Mouse (Mus musculus): Measurements from ENCODE around the gene March6. TPM values are rescaled to one million over a fixed set of nuclear protein-coding genes. Genes with fewer than 3 reads are reported as not detected.

Gene March6
- polyA plus RNA-seq, 1 experiment from 2014 or later, result 42.4 TPM

GRCm38 (mm10) chr15:31413662-31414061, 117.2 kb downstream of the March6 start:
- Histone ChIP-seq H3K4me3 (ENCODE audit: low read length) (no peak overlapping the region), H3K27ac (ENCODE audit: low read depth, low read length) (no peak overlapping the region), H3K9ac (ENCODE audit: low read depth, low read length) (no peak overlapping the region), H3K4me1 (ENCODE audit: control insufficient read depth, insufficient read depth, low read length) (0 out of 2 replicates have a peak, but pooled peaks cover 3% of the 10 kb centered on the region), H3K9me3 (ENCODE audit: control insufficient read depth, low read length) (no peaks in the 10 kb centered on the region), H3K27me3 (ENCODE audit: control insufficient read depth, insufficient read depth, low read length) (no peaks in the 10 kb centered on the region), H3K4me2 (replicated peaks; ENCODE audit: low read depth, low read length) (no peak overlapping the region), H3K36me3 (ENCODE audit: control insufficient read depth, insufficient read depth, low read length) (no peaks in the 10 kb centered on the region)
- no peak for ATAC-seq (ENCODE audit: low FRiP score, low TSS enrichment)
- 88% methylated on average over 6 of the region's 6 CpGs for WGBS

GRCm38 (mm10) chr15:31412933-31413332, 117.9 kb downstream of the March6 start:
- H3K27ac ChIP-seq (ENCODE audit: low read depth, low read length), result no peak overlapping the region
- WGBS, result 44% methylated on average over 3 of the region's 3 CpGs

GRCm38 (mm10) chr15:31412436-31412835, 118.4 kb downstream of the March6 start:
- Histone ChIP-seq H3K4me1 (ENCODE audit: control insufficient read depth, insufficient read depth, low read length) (0 out of 2 replicates have a peak, but pooled peaks cover 3% of the 10 kb centered on the region), H3K27me3 (ENCODE audit: control insufficient read depth, insufficient read depth, low read length) (no peaks in the 10 kb centered on the region), H3K27ac (ENCODE audit: low read depth, low read length) (no peak overlapping the region), H3K9me3 (ENCODE audit: control insufficient read depth, low read length) (no peaks in the 10 kb centered on the region), H3K4me3 (ENCODE audit: low read length) (no peak overlapping the region), H3K9ac (ENCODE audit: low read depth, low read length) (no peak overlapping the region), H3K36me3 (ENCODE audit: control insufficient read depth, insufficient read depth, low read length) (no peaks in the 10 kb centered on the region), H3K4me2 (replicated peaks; ENCODE audit: low read depth, low read length) (no peak overlapping the region)
- ATAC-seq (ENCODE audit: low FRiP score, low TSS enrichment), result no peak
- 83% methylated on average over 6 of the region's 6 CpGs for WGBS

More at GRCm38 (mm10) chr15:31412933-31413332, 117.9 kb downstream of the March6 start:
- no peak for ATAC-seq (ENCODE audit: low FRiP score, low TSS enrichment)
- Histone ChIP-seq H3K27me3 (ENCODE audit: control insufficient read depth, insufficient read depth, low read length) (no peaks in the 10 kb centered on the region), H3K4me1 (ENCODE audit: control insufficient read depth, insufficient read depth, low read length) (0 out of 2 replicates have a peak, but pooled peaks cover 3% of the 10 kb centered on the region), H3K9me3 (ENCODE audit: control insufficient read depth, low read length) (no peaks in the 10 kb centered on the region), H3K4me2 (replicated peaks; ENCODE audit: low read depth, low read length) (no peak overlapping the region), H3K36me3 (ENCODE audit: control insufficient read depth, insufficient read depth, low read length) (no peaks in the 10 kb centered on the region), H3K4me3 (ENCODE audit: low read length) (no peak overlapping the region), H3K9ac (ENCODE audit: low read depth, low read length) (no peak overlapping the region)

- Histone ChIP-seq H3K4me3 (ENCODE audit: low read length) (no peak overlapping the region), H3K4me1 (ENCODE audit: control insufficient read depth, insufficient read depth, low read length) (no peaks in the 10 kb centered on the region), H3K27ac (ENCODE audit: low read depth, low read length) (no peak overlapping the region), H3K27me3 (ENCODE audit: control insufficient read depth, insufficient read depth, low read length) (no peaks in the 10 kb centered on the region), H3K4me2 (replicated peaks; ENCODE audit: low read depth, low read length) (no peak overlapping the region), H3K36me3 (ENCODE audit: control insufficient read depth, insufficient read depth, low read length) (no peaks in the 10 kb centered on the region), H3K9ac (ENCODE audit: low read depth, low read length) (no peak overlapping the region), H3K9me3 (ENCODE audit: control insufficient read depth, low read length) (no peaks in the 10 kb centered on the region)
- peak; percentile 67; the same call in 1 of the 2 replicates for ATAC-seq (ENCODE audit: low FRiP score, low TSS enrichment)
- 58% methylated on average over 4 of the region's 4 CpGs for WGBS
These were observed 123.4 kb downstream of the March6 start for GRCm38 (mm10) chr15:31407490-31407889.

GRCm38 (mm10) chr15:31406881-31407280, 124.0 kb downstream of the March6 start:
- no peaks in the 10 kb centered on the region for H3K9me3 ChIP-seq (ENCODE audit: control insufficient read depth, low read length)
- no peaks in the 10 kb centered on the region for H3K4me1 ChIP-seq (ENCODE audit: control insufficient read depth, insufficient read depth, low read length)
- no peaks in the 10 kb centered on the region for H3K36me3 ChIP-seq (ENCODE audit: control insufficient read depth, insufficient read depth, low read length)
- no peak overlapping the region for H3K9ac ChIP-seq (ENCODE audit: low read depth, low read length)
- ATAC-seq (ENCODE audit: low FRiP score, low TSS enrichment), result no peak
- no peak overlapping the region for H3K27ac ChIP-seq (ENCODE audit: low read depth, low read length)
- H3K4me3 ChIP-seq (ENCODE audit: low read length), result no peak overlapping the region
- WGBS, result 82% methylated on average over 5 of the region's 5 CpGs
- no peak overlapping the region for H3K4me2 ChIP-seq (replicated peaks; ENCODE audit: low read depth, low read length)
- H3K27me3 ChIP-seq (ENCODE audit: control insufficient read depth, insufficient read depth, low read length), result no peaks in the 10 kb centered on the region

Other genes starting within 250 kb of the March6 start
- gene Ankrd33b, start 163.3 kb downstream of the March6 start, polyA plus RNA-seq (2014; fragmentation: Nextera tagmentation; extraction: Ambion mirVana), result 2.1 and 3.7 TPM in 2 replicates
- 3.8 and 3.9 TPM in 2 replicates for gene Ropn1l, start 77.3 kb downstream of the March6 start, polyA plus RNA-seq (2014; fragmentation: Nextera tagmentation; extraction: Ambion mirVana)
- gene Cmbl, start 34.3 kb upstream of the March6 start, polyA plus RNA-seq (2014; fragmentation: Nextera tagmentation; extraction: Ambion mirVana), result 5.5 and 5.9 TPM in 2 replicates
- gene Cct5, start 70.8 kb upstream of the March6 start, polyA plus RNA-seq (2014; fragmentation: Nextera tagmentation; extraction: Ambion mirVana), result 639 and 654 TPM in 2 replicates
- gene Fam173b, start 70.8 kb upstream of the March6 start, polyA plus RNA-seq (2014; fragmentation: Nextera tagmentation; extraction: Ambion mirVana), result 12.3 and 13.1 TPM in 2 replicates